Mouse (Mus musculus) embryo, embryonic 9.5 days (tissue): ENCODE measurements around the gene Rcc1l.

Source experiments
- DNase-seq: peaks from one replicate; pipeline ENCODE4 v3.0.0-alpha.2; 2017; ENCODE audit errors: extremely low spot score

Rcc1l gene

DNA sequence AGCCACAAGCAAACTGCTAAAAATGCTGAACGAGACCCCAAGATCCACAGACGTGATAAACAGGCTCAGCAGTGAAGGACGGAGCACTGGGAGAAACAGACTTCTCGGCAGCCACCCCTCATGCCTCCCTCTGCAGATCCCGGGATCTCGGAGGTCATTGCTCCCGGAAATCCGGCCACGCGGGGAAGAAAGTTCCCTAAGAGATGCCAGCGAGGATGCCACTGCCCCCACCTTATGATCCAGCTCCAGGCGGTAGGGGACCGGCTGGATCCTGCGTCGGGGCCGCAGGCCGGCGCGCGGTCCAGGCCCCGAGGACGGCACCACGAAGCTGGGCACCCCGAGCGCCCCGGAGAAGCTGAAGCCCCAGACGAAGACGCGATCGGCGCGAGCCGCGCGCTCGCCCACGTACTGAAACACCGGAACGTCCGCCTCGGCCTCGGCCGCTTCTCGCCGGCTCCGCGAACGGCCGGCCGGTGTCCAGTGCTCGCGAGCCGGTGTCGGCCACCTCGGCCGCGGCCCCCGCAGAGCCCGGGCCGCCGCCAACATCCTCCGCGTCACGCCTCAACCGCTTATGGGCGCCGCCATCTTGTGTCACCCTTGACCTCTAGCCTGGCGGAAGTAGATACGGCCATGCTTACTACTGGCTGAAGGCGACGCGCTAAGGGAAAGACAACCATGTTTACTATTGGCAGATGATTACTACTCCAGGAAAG, at the start of gene Rcc1l:
TSS of gene Rcc1l (minus strand) at position 606 of the 713 bp plus-strand sequence.
- DNase-seq: peak; percentile 80

DNA sequence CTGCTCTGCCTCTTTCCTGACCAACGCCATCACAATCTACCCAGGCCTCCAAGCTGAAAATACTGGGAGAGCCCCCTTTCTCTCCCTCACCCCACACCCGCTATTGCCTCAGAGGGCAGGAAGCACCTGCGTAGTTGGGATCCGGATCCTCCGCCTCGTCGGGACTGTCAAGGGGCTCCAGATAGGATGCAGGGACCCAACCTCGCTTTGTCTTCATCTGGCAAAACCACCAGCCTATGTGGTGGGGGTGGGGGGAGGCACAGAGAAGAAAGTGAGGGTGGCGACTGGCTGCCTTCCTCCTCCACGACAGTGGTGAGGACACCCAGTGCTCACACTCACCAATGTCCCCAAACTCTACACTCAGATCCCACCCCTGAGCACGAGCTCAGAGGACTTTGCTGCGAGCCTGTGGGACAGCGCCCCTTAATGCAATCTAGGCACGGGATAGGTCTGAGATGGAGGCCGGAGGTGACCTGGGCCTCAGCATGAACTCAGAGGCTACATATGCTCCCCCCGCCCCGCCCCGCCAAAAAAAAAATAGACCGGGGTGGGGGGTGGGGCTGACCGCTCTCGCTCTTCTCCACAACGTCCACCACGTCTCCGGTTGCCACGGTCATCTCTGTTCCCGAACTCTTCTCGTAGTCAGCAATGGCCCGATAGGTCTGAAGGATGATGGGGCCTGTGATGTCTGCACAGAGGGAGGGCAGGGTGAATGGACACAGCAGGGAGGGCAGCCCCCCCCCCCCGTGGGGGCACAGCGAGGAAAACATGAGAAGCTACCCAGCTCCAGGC, 48.7 kb upstream of the Rcc1l start:
- DNase-seq: no peak

- no peak for DNase-seq
These were observed 45.2 kb upstream of the Rcc1l start for GRCm38 (mm10) chr5:134221708-134222150.

GRCm38 (mm10) chr5:134221278-134221677, 44.7 kb upstream of the Rcc1l start:
- no peak for DNase-seq

GRCm38 (mm10) chr5:134217900-134218299, 41.3 kb upstream of the Rcc1l start:
- no peak for DNase-seq

DNA sequence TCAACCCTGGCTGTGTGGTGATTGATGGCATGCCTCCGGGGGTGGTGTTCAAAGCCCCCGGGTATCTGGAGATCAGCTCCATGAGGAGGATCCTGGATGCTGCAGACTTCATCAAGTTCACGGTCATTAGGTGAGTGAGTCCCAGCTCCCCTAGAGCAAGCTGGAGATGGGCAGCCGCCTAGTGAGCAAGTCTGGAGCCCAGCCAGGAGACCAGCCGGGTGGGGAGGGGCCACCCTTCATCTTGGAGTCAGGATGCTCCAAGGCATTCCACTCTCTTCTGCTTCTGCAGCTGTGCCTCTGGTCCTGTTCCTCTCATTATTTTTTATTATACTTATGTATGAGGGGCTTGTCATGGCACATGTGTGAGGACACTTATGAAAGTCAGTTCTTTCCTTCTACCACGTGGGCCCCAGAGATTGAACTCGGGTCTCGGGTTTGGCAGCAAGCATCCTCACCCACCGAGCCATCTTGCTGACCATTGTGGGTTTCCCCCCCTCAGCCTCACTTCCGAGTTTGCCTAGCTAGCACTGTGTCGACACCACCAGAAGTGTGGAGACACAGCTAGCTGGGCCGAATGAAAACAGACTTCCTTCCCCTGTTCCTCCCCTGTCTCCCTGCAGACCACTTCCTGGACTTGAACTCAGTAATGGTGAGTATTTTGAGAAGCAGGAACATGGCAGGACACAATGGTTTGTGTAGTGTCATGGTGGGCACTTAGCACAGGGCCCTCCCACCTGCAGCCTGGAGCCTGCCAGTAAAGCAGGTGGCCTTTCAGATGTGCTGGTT, 37.6 kb upstream of the Rcc1l start:
- no peak for DNase-seq

GRCm38 (mm10) chr5:134209931-134210554, 33.5 kb upstream of the Rcc1l start:
- no peak for DNase-seq

- no peak for DNase-seq
These were observed 30.1 kb upstream of the Rcc1l start for GRCm38 (mm10) chr5:134206721-134207120.

- no peak for DNase-seq
These were observed 17.1 kb upstream of the Rcc1l start for GRCm38 (mm10) chr5:134193664-134194063.

- no peak for DNase-seq
These were observed 12.0 kb upstream of the Rcc1l start for GRCm38 (mm10) chr5:134188571-134188970.

DNA sequence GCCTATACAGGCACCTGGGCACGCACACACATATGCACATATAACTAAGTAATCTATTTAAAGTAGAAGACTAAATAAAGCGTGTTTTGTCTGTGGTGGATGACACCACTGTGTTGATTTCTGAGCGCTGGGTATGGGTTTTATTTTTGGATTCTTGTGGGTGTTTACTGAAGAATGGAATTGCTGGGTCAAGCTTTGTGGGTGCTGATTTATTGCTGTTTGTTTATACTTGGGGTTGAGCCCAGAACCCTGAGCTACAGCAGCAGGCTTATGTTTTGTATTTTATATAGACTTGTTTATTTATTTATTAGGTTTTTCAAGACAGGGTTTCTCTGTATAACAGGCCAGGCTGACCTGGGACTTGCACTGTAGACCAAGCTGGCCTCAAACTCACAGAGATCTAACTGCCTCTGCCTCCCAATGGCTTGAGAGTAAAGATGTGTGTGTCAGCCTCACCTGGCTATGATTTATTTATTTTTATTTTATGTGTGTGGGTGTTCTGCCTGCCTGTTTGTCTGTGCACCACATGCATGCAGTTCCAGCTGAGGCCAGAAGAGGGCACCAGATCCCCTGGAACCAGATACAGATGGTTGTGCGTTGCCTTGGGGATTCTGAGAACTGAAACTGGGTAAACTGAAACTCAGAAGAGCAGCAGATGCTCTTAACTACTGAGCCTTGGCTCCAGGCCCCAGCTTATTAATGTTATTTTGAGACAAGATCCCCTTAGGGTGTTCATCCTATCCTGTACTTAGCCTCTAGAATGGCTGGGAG, 10.6 kb upstream of the Rcc1l start:
- peak; percentile 73 for DNase-seq

- DNase-seq: no peak
These were observed 9.5 kb upstream of the Rcc1l start for GRCm38 (mm10) chr5:134186059-134186458.

GRCm38 (mm10) chr5:134183880-134184808, 7.6 kb upstream of the Rcc1l start, which contains the start of gene Gtf2ird2:
Gtf2ird2 (plus strand) TSS chr5:134184019.
- DNase-seq: peak; percentile 98

GRCm38 (mm10) chr5:134183162-134183561, 6.6 kb upstream of the Rcc1l start:
- DNase-seq: no peak

GRCm38 (mm10) chr5:134182735-134183134, 6.2 kb upstream of the Rcc1l start:
- no peak for DNase-seq

DNA sequence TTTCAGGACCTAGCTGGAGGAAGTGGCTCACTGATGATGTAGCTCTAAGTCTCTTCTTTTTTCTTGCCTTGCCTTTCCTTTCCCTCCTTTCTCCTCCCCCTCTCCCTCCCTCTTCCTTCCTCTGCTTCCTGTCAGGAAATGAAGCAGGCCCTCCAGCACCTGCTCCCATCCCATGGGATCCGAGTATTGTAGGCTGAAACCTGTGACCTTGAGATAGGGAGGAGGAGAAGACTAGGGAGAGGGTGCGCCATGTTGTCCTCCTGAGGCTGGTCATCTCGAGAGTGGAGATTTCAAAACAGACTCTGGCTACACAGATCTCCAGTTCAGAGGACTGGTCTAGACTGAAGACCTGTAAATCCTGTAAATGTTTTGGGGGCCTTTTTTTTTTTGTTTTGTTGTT, 5.6 kb upstream of the Rcc1l start:
- DNase-seq: no peak

GRCm38 (mm10) chr5:134179871-134180270, 3.3 kb upstream of the Rcc1l start:
- peak; percentile 76 for DNase-seq

DNA sequence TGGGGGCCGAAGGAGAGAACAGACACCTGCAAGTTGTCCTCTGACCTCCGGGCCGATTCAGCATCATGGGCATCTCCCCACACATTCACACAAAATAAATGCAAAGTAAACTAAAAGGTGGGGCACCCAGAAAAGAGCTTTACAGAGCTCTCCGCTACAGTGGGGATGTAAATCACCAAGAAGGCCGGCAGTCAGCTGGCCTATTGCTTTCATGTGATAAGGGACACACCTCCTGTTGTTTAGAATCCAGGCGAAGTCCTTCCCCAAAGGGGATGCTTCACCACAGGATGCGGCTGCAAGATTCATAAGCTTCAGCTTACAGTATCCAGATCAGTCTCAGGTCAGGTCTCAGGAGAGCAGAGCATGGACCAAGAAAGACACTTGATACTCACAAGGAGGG, 2.0 kb upstream of the Rcc1l start:
- no peak for DNase-seq

- DNase-seq: peak; percentile 69
These were observed 878 bp downstream of the Rcc1l start for GRCm38 (mm10) chr5:134175696-134176095.

- DNase-seq: peak; percentile 44
These were observed 3.4 kb downstream of the Rcc1l start for GRCm38 (mm10) chr5:134173206-134173605.
